Mouse (Mus musculus) heart, adult 18-20 months (tissue): ENCODE measurements around the gene Mab21l2. TPM values are rescaled to one million over a fixed set of nuclear protein-coding genes. Genes with fewer than 3 reads are reported as not detected.

Source experiments
- DNase-seq, 2 experiments: peaks; one replicate each; pipeline ENCODE4 v3.0.0; 2021 to 2022; ENCODE audit warnings: mixed read lengths in 1 of 2
- long read RNA-seq, 2 experiments: library from polyadenylated mRNA; stranded (forward); transcript quantifications; one replicate each; pipeline ENCODE4 v2.0.0; 2021
- total RNA-seq, 2 experiments: library from RNA; stranded (reverse); gene quantifications; 2 replicates each; pipeline ENCODE4 v1.2.3; 2021

Gene Mab21l2
- under 1 TPM in 1 of 2 experiments, not detected in 1; 0.17 TPM for total RNA-seq
- long read RNA-seq, experiment 1, result 0 reads
- long read RNA-seq, experiment 2, result 0 reads

DNA sequence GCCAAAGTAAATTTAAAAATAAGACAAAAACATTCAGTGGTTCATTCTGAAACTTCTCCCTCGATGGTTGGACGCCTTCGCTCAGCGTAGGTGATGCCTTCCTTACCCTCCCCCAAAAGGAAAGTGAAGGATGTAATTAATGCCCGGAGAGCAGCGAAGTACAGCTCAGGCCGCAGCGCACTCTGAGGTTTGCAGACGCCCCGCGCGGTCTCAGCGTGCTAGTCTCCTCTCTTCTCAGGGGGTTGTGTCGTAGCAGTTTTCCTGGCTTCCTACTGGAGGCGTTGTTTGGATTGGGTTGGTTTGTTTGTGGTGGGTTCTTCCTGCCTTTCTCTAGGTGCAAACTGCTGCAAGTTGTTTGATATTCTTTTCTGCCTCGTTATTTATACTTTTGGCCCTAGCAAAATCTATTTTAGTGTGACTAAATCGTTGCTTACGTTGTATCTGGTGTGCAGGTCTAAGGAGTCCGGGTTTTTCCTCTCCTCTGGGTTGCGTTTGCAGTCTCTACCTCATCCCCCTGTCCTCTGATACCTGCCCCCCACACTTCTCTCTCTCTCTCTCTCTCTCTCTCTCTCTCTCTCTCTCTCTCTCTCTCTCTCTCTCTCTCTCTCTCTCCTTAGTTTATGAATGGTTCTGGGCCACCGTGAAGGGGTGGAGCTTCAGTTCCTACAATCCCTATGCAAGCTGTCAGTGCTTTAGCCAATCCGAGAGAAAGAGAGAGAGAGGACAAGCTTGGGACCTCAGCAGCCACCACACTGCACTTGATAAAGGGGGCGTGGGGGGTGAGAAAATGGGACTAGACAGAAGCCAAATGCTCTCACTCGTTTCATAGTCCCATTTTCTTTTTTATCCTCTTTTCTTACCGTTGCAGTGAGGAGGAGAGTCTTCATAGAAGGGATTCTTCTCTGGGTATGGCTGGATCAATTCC, at the start of gene Mab21l2:
Mab21l2 (minus strand) TSS at position 539 of the 925 bp plus-strand sequence.
- DNase-seq, result no peak

DNA sequence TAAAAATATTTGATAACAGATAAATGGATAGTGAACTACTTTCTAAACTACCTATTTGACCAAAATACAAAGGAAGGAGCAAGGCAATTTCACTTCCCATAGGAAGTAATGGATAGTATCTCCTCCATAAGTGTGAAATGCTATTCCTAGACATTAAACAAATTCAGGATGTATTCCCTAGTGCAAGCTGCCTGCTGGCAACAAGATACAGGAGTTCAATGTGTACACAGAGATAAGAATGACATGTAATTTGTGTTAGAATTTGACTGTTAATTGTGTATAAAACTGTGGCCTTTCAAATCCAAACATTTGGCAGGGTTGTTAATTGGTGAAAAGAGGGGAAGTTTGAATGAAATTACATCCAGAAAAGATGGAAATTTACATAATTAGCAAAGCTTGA, 26.9 kb upstream of the Mab21l2 start:
- no peak for DNase-seq

DNA sequence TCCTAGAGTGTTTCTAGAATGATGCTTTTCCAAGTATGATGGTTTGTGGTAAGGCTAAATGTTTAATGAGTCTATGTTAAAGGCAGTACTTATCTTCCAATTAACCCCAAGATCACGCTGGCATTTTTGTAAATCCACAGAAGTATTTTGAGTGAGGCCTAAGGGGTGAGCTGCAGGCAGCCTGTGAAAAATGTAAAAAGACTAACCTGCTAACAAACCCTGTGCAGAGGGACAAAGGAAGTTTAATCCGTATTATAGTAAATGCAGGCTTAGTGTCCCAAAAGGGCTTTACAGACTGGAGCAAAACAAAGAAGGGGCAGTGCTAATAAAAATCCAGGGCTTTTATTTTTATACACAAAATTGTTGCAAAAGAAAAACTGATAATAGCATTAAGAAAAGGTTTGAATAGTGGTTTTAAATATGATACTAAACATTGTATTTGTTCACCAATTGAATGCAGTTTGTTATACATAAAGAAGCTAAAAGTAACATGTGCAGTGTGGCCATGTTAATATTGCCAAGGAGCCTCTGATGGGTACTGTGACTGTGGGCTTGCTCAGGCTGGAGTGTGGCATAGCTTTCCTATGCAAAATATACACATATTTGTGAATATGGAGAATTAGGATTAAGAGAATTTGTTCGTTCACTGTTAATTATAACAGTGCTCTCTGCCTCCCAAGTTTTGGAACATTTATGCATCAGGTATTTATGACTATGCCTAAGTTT, 24.3 kb upstream of the Mab21l2 start:
- no peak for DNase-seq

DNA sequence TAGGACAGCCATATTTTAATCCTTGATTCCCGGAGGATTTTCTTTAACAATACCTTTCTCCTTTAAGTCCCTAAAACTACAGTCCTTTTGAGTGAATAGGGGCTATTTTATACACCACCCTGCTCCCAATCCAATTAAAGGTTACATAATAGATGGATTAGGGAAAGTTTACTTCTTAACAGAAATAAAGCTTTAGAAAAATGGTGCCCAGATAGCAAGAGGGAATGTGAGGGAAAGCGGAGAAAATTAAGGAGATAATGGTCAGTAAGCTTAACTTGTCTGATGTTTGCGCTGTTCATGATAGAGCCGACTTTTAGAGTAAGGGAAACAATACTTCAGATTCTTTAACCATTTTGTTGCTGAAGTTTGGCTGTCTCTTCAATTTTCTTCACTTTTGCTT, 23.1 kb upstream of the Mab21l2 start:
- no peak for DNase-seq

DNA sequence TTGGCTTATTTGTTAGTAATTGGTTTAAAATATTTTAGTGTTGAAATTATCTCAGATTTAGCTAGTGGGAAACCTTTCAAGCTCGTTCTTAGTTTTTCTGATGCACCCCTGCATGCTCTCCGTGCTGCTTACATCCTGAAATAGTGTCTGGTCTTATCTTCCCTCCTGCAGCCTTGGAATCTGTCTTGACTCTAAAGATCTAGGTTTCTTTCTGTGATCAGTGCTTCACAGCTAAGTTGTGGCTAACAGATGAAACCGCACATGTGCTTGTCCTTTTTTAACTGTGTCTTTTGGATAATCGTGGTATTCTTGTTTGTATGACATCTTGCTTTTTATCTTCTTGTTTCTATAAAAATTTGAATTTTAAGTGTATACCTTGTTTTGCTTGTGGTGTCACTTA, 18.9 kb upstream of the Mab21l2 start:
- DNase-seq, result no peak

DNA sequence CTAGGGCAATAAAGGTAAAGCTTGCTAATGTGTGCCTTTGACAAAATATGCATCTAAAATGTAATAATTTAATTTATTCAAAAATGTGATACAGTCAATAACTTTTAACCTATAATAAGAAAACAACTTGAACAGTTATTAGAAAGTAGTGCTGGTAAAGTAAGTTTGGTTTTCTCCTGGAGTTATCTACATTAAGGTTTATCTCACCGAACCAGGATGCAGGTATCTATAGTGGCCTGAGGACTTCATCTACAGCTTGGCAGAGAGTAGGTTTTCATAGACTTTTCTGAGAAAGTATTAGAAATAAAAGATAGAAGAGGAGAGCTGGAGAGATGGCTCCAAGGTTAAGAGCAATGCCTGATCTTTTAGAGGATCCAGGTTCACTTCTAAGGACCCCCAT, 13.0 kb upstream of the Mab21l2 start:
- DNase-seq, result no peak

DNA sequence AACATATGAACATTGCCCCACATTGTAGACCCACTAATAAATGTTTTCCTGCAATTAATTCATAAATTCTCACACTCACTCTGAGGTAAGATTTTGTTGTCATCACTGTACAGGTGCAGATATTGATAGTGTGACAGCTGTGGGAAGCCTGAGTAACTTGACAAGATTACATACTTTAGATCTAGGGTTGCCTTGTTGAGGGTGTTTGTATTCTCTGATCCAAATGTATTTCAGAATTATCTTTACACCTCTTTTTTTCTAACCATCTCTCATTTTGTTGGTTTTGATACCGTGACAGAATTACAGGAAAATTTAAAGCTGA, 12.6 kb upstream of the Mab21l2 start:
- no peak for DNase-seq

DNA sequence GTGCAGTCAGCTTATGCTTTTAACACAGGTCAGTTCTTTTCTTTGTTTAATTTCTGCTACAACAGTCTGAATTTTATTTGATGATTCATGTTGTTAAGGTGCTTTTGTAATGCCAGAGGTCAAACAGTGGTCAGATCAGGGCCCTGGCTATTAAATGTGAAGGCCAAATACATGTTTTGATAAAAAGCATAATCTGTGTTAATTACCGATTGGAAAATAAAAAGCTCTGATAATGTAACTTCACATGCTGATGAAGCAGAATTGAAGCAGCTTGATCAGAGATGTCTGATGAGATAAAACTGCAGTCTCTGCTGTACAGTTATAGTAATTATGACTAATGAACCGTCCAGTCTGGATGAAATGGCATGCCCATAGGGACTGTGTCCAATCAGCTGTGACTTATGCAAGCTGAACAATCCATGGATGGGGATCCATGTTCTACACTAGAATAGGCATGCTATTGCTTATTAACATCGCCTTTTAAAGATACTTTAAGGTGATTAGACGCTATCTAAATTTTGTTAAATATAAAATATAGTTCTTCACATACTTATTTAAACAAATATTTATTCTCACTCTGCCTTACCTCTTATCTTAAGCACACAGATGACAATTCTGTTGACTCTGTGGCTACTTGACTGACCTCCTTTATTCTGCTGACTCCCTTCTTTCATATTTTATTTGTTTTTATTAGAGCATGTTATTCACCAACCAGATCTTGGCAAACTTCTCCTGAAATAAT, 12.0 kb upstream of the Mab21l2 start:
- no peak for DNase-seq

DNA sequence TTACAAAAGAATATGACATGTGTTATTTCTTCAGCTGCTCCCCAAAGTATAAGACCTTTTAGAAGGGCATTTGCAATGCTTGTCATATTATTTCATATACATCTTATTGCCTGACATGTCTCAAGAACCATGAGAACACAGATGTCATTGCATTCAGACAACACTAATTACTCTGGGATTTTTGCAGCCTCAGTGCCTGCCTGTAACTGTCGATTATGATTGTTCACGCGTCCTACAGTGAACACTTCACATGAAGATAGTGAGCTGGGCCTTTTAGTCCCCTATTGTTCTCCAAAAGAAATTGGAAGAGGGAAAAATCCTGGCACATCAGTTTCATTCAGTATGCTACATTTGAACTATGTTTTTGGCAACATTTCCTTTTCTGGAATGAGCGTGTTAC, 11.2 kb upstream of the Mab21l2 start:
- DNase-seq, result no peak

DNA sequence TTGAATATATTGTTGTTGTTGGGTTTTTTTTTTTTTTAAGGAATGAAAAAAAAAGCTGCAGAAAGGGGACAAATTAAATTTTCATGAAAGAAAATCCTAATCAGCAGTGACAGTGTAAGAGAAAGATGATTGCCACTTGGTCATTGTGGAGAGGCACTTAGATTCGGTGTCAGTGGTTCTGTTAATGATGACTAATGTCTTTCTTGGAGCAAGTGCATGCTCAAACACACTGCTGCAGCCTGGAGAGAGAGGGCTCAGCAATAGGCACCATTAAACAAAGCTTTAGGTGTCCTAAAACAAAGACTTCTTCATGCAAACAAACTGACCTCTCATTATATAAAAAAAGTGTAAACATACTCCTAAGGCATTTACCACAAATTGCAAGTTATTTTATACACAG, 10.5 kb upstream of the Mab21l2 start:
- no peak for DNase-seq

DNA sequence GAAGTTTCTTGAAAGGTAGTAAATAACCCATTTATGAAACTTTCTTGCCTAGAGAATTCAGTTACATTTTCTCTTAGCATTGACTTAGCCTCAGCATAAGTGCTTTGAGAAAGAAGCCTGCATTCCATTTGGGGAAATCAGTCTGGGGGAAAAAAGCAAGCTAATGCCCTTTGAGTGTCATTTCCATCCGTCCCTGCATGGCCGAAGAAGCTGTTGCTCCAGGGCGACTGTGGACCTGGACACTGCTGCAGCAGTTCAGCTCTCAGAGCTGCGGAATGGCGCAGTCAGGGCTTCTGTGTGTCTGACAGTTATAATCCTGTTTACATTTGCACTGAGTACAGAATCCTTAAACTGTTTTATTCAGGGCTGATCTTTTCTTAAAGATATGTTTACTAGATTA, 3.7 kb upstream of the Mab21l2 start:
- no peak for DNase-seq

DNA sequence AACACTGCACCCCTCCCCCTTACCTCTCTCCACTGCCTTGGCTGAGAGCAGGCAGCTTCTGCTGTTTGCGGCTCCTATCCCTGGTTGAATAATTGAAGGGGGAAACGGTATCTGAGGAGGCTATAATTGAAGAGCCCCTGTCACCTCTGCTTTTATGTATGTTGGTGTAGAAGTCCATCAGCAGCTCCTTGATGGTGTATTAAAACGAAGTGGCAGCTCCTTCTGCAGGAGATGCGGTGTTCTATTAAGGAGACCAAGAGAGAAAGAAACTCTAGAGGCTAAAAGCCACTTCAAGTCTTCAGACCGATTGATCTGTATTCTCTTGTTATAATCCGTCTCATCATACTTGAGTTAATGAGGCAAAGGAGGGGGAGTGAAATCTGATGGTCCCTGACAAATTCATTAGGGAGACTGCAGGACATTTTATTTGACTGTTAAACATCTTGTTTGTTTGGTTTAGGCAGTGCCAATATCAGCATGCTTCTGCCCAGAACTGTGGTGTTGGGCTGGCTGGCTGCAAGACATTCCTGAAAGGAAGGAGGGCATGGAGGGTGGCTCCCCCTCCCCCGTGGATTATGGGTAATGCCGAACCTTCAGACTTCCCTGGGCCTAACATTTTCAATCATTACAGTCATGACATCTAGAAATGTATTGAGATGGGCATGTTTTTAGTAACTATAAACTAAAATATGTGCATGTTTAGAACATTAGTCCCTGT, 2.7 kb upstream of the Mab21l2 start:
- DNase-seq, result no peak

DNA sequence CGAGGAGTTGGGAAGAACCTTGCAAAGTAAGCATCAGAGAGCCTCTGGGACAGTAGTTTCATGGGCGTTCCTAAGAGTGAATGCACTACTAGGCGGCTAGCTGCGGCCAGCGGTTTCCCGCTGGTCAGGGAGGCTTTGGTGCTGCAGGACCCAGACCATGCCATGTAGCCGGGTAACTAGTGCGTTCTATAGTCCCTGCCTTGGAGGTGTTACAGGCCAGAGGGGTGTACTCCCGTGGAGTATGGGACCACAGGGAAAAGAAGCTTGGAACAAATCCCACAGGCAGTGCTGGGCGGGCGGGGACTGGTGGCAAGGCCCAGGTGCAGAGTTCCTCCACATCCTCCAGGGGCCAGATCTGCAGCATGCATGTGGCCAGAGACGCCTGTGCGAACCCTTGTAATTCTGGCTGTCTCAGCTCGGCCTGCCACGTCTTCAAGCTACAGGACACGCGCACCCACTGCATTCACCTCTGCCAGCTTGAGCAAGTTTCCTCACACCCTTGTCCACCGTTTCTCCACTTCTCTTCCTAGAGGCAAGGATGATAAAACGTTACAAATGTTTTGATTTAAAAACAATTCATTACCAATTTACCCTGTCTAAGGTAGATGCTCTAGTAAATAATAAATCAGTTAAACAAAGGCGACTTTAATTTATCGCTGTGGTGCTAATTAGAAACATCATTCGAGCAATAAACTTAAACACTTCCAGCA, 2.0 kb upstream of the Mab21l2 start:
- no peak for DNase-seq

DNA sequence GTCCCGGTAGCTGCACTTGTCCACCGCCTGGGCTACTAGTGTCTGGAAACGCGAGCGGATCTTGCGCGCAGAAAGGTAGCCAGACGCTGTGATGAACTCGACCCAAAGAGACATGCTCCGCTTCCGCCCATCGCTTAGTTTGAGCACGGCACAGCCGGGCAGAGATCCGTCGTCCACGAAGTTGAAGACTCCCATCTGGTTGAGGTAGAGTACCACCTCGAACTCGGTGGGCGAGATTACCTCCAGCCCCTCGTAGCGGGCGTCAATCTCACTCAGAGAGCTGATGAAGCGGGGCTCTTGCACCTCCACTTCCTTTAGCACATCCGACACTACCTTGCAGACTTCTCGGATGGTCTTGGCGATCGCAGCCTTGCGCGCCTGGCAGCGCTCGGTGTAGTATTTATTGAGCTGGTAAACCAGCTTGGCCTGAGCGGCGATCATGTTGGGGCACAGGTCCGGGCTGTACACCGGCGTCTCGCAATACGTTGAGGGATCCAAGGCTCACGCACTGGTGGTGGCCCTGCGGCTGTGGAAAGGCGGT, 1.1 kb downstream of the Mab21l2 start:
- DNase-seq, result peak in 1 of 2 experiments; percentile 4

DNA sequence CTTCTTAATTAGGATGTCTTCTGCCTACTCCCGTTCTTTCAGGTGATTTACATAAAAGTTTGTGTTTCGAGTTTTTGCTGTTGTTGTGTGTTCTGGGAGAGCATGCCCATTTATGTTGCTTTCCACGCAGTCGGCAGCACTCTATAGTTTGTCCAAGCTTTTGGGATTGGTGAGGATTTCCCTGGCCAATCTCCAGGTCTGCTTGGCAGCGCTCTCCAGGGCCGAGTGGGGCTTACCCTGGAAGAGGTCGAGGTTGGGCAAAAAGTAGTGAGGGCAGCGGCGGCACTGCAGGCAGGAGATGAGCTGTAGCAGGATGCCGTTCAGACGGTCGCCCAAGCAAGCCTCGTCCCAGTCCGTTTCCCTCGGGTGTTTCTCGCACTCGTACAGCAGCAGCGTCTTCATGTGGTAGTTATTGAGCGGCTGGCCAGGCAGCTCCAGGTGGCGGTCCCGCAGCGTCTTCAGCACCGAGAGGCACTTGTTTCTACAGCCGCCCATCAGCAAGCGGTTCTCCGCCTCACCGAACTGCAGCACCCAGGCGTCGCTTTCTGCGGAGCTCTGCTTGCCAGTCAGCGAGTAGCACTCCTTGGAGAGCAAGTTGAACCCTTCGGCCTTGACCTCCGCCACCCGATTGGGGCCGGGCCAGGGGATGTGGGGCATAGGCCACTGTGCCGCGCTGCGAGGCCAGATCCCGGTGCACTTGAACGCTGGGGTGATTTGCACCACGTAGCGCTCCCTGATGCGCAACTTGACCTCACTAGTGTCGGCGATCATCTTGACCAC, 1.8 kb downstream of the Mab21l2 start:
- DNase-seq, result peak; percentile 44 to 62

DNA sequence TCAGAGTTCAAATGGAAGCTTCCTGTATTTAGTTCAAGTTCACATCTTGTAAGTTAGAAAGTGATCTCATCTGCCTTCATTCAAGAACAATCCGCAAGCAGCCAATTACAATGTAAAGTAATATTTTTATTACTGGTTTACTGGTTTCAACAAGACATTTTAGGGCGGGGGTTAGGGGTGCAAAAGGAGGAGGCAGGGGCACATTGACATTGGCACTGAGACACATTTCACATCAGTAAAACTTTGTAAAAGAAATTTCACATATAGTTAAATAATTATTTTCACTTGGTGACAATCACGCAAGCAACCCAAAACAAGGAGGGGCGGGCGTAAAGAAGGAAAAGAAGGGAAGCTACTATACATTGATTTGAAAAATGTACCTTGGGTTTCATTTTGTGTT, 2.5 kb downstream of the Mab21l2 start:
- DNase-seq, result peak in 1 of 2 experiments; percentile 10

DNA sequence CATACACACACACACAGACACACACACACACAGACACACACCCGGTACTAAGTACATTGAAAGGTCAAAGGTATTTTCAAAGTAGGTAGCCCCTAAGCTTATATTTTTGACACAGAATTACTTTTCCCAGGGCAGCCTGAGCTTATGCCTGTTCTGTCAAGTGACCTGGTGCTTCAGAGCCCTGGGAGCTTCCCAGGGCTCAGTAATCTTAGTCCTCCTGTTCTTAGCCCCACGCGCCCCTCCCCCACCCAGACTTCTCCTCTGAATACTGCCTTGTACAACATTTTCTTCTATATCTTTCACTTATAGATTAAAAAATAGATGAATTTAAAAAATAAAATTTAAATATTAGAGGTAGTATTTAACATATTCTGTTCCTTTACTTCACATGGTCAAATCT, 3.6 kb downstream of the Mab21l2 start:
- DNase-seq, result no peak

DNA sequence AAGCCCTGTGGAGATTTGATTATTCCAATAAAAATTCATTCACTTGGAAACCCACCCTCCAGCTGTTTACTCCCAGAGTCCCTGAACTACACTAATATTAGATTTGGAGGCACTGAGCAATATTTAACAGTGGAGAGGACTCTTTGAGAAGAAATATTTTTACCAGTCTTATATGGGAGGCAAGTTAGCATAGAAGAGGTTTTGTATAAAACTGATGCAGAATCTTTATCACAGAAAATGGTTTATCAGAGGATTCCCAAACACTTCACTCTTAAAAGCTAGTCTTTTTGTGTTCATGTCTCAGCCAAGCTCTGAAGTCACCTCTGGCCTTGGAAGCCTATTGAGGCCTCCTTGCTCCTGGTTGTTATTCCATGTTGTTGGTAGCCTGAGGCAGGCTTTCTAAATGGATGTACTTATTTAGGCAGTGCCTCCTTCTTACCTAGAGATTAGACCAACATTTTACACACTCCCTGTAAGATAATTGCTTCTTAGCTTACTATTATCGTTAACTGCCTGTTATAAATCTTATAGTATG, 6.5 kb downstream of the Mab21l2 start:
- DNase-seq, result no peak

DNA sequence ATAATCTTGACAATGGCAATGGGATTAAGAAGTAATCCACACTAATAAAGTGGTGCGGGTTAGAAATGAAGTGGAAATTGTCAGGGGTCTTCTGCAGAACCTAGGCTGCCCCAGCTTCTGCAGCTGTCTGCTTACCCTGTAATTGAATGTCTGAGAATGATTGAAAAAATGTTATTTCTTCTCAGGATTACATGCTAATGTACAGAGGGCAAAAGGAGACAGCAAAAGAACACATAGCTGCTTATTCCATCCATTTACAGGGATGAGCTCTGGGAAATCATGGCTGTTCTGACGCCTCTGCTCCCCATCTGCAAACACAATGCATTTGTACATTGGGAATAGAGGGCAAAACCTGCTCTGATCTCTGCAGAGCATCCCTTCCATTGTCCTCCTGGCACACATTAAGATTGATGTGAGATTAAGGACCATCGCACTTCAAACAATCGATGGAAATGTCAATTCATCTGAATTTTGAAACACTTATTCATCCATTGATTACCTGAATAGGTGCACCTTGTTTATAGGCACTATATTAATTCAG, 7.3 kb downstream of the Mab21l2 start:
- no peak for DNase-seq
